Mouse (Mus musculus) embryonic facial prominence, embryonic 13.5 days (tissue): ENCODE data around the gene Sstr3. TPM values are rescaled to one million over a fixed set of nuclear protein-coding genes. Genes with fewer than 3 reads are reported as not detected.
A peak's percentile ranks its signal among the peaks of the same experiment; 100 is the strongest.

Source experiments
- ATAC-seq: fragments of 200-750 bp; cut with Nextera tagmentation; 2 replicates; pipeline ENCODE4 v1.8.0; 2017; ENCODE audit warnings: low read depth; ENCODE audit not compliant: insufficient number of reproducible peaks, insufficient read depth, low FRiP score, low TSS enrichment
- H3K27ac ChIP-seq: fragments of 300-500 bp; sonication (generic); 2 replicates; pipeline ENCODE4 v1.5.1; 2015; ENCODE audit warnings: moderate library complexity, mild to moderate bottlenecking, inconsistent platforms
- H3K27me3 ChIP-seq: fragments of 300-500 bp; sonication (generic); 2 replicates; pipeline ENCODE4 v1.6.1; 2015; ENCODE audit warnings: mild to moderate bottlenecking, inconsistent platforms
- H3K36me3 ChIP-seq: fragments of 300-500 bp; sonication (generic); 2 replicates; pipeline ENCODE4 v1.6.1; 2015; ENCODE audit warnings: mild to moderate bottlenecking, inconsistent platforms
- H3K4me1 ChIP-seq: fragments of 300-500 bp; sonication (generic); 2 replicates; pipeline ENCODE4 v1.6.1; 2015; ENCODE audit warnings: inconsistent platforms
- H3K4me2 ChIP-seq: fragments of 300-500 bp; sonication (generic); 2 replicates; pipeline ENCODE4 v1.6.1; 2015; ENCODE audit warnings: moderate library complexity, mild to moderate bottlenecking, inconsistent platforms
- H3K4me3 ChIP-seq: fragments of 300-500 bp; sonication (generic); 2 replicates; pipeline ENCODE4 v1.5.1; 2015; ENCODE audit warnings: mild to moderate bottlenecking, inconsistent platforms
- H3K9ac ChIP-seq: fragments of 300-500 bp; sonication (generic); 2 replicates; pipeline ENCODE4 v1.6.1; 2015; ENCODE audit warnings: mild to moderate bottlenecking, inconsistent platforms
- H3K9me3 ChIP-seq: fragments of 300-500 bp; sonication (generic); 2 replicates; pipeline ENCODE4 v1.6.1; 2016; ENCODE audit warnings: inconsistent platforms
- WGBS: fragments of 180-500 bp; shearing (Covaris S2); methylation state at CpG from one replicate; pipeline ENCODE4 v1.1.7; 2015; ENCODE audit warnings: mixed read lengths; 5-methylcytosine and 5-hydroxymethylcytosine counted together
- polyA plus RNA-seq: library from polyadenylated mRNA; unstranded; fragments of >200 nt; fragmentation: Nextera tagmentation; extraction: Ambion mirVana; gene quantifications from 2 replicates; pipeline ENCODE4 v1.2.1, GENCODE M21; 2015

The Sstr3 gene
- polyA plus RNA-seq, 1 experiment from 2014 or later: not detected

GRCm38 (mm10) chr15:78541606-78542005, 2.9 kb downstream of the Sstr3 start:
- 50% methylated on average over 3 of the region's 3 CpGs for WGBS
- Histone ChIP-seq H3K4me2 (no peak overlapping the region), H3K27ac (no peak overlapping the region), H3K27me3 (peaks cover 51% of the 10 kb centered on the region), H3K9ac (no peak overlapping the region), H3K4me1 (peaks cover 12% of the 10 kb centered on the region), H3K4me3 (no peak overlapping the region), H3K36me3 (no peaks in the 10 kb centered on the region), H3K9me3 (no peaks in the 10 kb centered on the region)
- no peak for ATAC-seq

DNA sequence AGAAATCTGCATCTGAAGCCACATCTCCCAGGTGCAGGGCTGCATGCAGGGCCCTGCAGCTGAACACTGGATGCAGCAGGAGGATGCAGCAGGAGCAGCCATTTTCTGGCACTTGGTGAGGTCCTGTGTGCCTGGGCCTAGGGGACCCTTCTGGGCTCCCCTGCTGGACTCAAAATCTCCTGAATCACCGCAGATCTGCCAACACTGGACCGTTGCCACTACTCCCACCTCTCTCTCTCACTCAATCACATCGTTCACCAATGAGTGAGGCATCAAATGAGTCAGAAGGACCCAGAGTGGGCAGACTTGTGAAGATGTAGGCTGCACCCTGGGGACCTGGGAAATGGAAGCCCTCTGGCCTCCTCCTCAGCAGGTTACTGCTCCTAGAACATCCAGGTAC, 3.4 kb downstream of the Sstr3 start:
- no peak overlapping the region for H3K4me3 ChIP-seq
- H3K36me3 ChIP-seq: no peaks in the 10 kb centered on the region
- H3K4me1 ChIP-seq: peaks cover 12% of the 10 kb centered on the region
- no peak overlapping the region for H3K9ac ChIP-seq
- H3K9me3 ChIP-seq: no peaks in the 10 kb centered on the region
- no peak for ATAC-seq
- 84% methylated on average over 3 of the region's 3 CpGs for WGBS
- no peak overlapping the region for H3K4me2 ChIP-seq
- H3K27me3 ChIP-seq: peaks cover 51% of the 10 kb centered on the region
- H3K27ac ChIP-seq: no peak overlapping the region

DNA sequence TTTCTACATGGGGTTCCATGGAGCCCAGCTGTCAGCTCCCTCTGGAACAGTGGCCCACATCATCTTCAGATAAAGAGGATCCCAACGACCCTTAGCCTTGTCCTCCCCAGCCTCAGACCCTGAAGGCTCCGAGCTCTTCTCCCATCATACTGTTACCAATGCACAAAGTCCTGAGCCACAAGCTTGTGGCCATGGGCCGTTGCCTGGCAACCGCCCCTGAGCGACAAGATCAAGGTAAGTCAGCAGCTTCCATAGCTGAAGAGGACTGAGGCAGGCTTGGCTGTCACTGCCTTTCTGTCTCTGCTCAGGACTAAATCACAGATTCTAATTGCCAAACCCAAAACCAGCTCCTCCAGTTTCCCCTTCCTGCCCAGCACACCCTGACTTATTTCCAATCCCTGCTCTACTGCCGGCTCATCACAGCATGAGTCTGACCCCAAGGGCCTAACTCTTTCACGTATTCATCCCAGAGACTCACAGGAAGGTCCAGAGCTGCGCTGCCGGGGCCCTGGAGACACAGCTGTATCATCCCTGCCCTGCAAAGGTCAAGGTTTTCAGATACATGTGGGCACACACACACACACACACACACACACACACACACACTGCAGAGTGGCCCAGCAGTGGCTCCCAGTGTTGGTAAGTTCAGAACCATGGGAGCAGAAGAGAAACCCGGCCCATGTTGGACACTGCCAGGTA, 8.6 kb downstream of the Sstr3 start:
- no peaks in the 10 kb centered on the region for H3K9me3 ChIP-seq
- H3K4me3 ChIP-seq: no peak overlapping the region
- H3K27me3 ChIP-seq: peaks cover 16% of the 10 kb centered on the region
- no peak for ATAC-seq
- H3K4me2 ChIP-seq: no peak overlapping the region
- no peak overlapping the region for H3K27ac ChIP-seq
- H3K9ac ChIP-seq: no peak overlapping the region; the same call in 1 of the 2 replicates
- 44% methylated on average over 10 of the region's 10 CpGs for WGBS
- peaks cover 10% of the 10 kb centered on the region for H3K4me1 ChIP-seq
- no peaks in the 10 kb centered on the region for H3K36me3 ChIP-seq

- H3K27me3 ChIP-seq: no peaks in the 10 kb centered on the region; the same call in 1 of the 2 replicates
- ATAC-seq: no peak
- H3K9me3 ChIP-seq: no peaks in the 10 kb centered on the region
- H3K9ac ChIP-seq: peak overlapping the region; percentile 40; the same call in 1 of the 2 replicates
- peaks cover 31% of the 10 kb centered on the region for H3K4me1 ChIP-seq
- no peak overlapping the region for H3K4me3 ChIP-seq
- 74% methylated on average over 10 of the region's 10 CpGs for WGBS
- no peak overlapping the region for H3K4me2 ChIP-seq
- H3K27ac ChIP-seq: no peak overlapping the region
- no peaks in the 10 kb centered on the region for H3K36me3 ChIP-seq
Observed at GRCm38 (mm10) chr15:78533346-78533835, 11.1 kb downstream of the Sstr3 start.

GRCm38 (mm10) chr15:78532566-78533345, 11.7 kb downstream of the Sstr3 start:
- no peak overlapping the region for H3K4me3 ChIP-seq
- no peaks in the 10 kb centered on the region for H3K36me3 ChIP-seq
- WGBS: 70% methylated on average over 10 of the region's 10 CpGs
- H3K27ac ChIP-seq: no peak overlapping the region
- peak overlapping the region; percentile 40; the same call in 1 of the 2 replicates for H3K9ac ChIP-seq
- H3K4me2 ChIP-seq: no peak overlapping the region
- peaks cover 37% of the 10 kb centered on the region for H3K4me1 ChIP-seq
- no peaks in the 10 kb centered on the region for H3K9me3 ChIP-seq
- no peak for ATAC-seq
- H3K27me3 ChIP-seq: no peaks in the 10 kb centered on the region; the same call in 1 of the 2 replicates

GRCm38 (mm10) chr15:78531901-78532469, 12.5 kb downstream of the Sstr3 start:
- Histone ChIP-seq H3K27me3 (no peaks in the 10 kb centered on the region; the same call in 1 of the 2 replicates), H3K4me3 (peak overlapping the region; percentile 25), H3K4me2 (peak overlapping the region; percentile 58), H3K27ac (peak overlapping the region; percentile 86), H3K36me3 (no peaks in the 10 kb centered on the region), H3K9me3 (no peaks in the 10 kb centered on the region), H3K4me1 (peaks cover 42% of the 10 kb centered on the region), H3K9ac (peak overlapping the region; percentile 67)
- under 1% methylated on average over 25 of the region's 25 CpGs for WGBS
- peak; percentile 77 for ATAC-seq

GRCm38 (mm10) chr15:78531451-78531720, 13.1 kb downstream of the Sstr3 start:
- H3K27ac ChIP-seq: peak overlapping the region; percentile 86
- H3K4me1 ChIP-seq: peaks cover 42% of the 10 kb centered on the region
- H3K9ac ChIP-seq: peak overlapping the region; percentile 67
- no peak for ATAC-seq
- H3K36me3 ChIP-seq: no peaks in the 10 kb centered on the region
- 76% methylated on average over 4 of the region's 4 CpGs for WGBS
- H3K9me3 ChIP-seq: no peaks in the 10 kb centered on the region
- H3K27me3 ChIP-seq: no peaks in the 10 kb centered on the region; the same call in 1 of the 2 replicates
- peak overlapping the region; percentile 58; the same call in 1 of the 2 replicates for H3K4me2 ChIP-seq
- peak overlapping the region; percentile 25 for H3K4me3 ChIP-seq

DNA sequence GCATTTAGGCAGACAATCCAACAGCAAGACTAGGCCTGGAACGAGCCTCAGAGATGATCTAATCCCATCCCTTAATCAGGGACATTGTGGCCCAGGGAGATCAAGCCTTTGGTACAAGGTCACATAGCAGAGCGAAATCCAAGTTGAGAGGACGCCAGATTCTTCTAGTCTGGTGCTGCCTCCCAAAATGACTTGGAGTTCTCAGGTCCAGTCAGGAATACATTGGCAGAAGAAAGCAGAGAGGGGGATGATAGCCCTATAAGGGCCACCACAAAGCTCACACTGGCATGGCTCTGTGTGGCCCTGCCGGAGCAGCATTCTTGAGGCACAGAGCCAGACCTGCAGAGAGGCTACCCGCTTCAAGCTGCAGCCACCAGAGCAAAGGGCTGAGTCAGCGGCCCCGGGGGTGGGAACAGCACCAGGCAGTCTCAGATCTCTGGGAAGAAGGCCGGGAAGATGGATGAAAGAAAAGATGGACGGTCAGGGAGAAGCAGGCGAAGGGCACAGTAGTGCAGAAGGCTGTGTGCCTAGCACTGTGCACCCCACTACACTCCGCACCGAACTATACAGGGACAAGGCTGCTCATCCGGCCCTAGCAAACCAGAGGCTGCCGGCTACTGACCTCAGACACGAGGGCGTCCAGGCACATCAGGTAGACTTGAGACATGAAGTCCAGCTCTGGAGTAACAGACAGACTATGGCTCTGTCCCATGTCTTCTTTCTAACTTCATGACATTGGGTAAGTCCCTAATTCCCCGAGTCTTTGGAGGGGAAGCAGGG, 13.6 kb downstream of the Sstr3 start, which contains the start of gene C1qtnf6:
C1qtnf6 (minus strand) TSS at position 746 of the 780 bp plus-strand sequence.
- WGBS: 65% methylated on average over 17 of the region's 17 CpGs
- Histone ChIP-seq H3K36me3 (0 out of 2 replicates have a peak, but pooled peaks cover 2% of the 10 kb centered on the region), H3K9me3 (no peaks in the 10 kb centered on the region), H3K27me3 (no peaks in the 10 kb centered on the region; the same call in 1 of the 2 replicates), H3K27ac (peak within 1 kb of the TSS; percentile 86), H3K9ac (peak within 1 kb of the TSS; percentile 67), H3K4me3 (peak within 1 kb of the TSS; percentile 25), H3K4me1 (peaks cover 42% of the 10 kb centered on the region), H3K4me2 (peak within 1 kb of the TSS; percentile 58)
- no peak for ATAC-seq

- Histone ChIP-seq H3K4me2 (peak overlapping the region; percentile 73), H3K4me3 (0 out of 2 replicates have a peak overlapping the region, but pooled peaks have one; percentile 43), H3K27ac (peak overlapping the region; percentile 83), H3K4me1 (peaks cover 42% of the 10 kb centered on the region), H3K36me3 (peaks cover 6% of the 10 kb centered on the region; the same call in 1 of the 2 replicates), H3K27me3 (no peaks in the 10 kb centered on the region; the same call in 1 of the 2 replicates), H3K9ac (peak overlapping the region; percentile 71), H3K9me3 (no peaks in the 10 kb centered on the region)
- no peak for ATAC-seq
- WGBS: 74% methylated on average over 3 of the region's 3 CpGs
Observed at GRCm38 (mm10) chr15:78530141-78530540, 14.3 kb downstream of the Sstr3 start.

- peak overlapping the region; percentile 71 for H3K9ac ChIP-seq
- ATAC-seq: peak; percentile 63
- peak overlapping the region; percentile 43 for H3K4me3 ChIP-seq
- peak overlapping the region; percentile 73 for H3K4me2 ChIP-seq
- peak overlapping the region; percentile 83 for H3K27ac ChIP-seq
- peaks cover 42% of the 10 kb centered on the region for H3K4me1 ChIP-seq
- WGBS: under 1% methylated on average over 13 of the region's 15 CpGs
- H3K27me3 ChIP-seq: no peaks in the 10 kb centered on the region; the same call in 1 of the 2 replicates
- no peaks in the 10 kb centered on the region for H3K9me3 ChIP-seq
- peaks cover 10% of the 10 kb centered on the region; the same call in 1 of the 2 replicates for H3K36me3 ChIP-seq
Observed at GRCm38 (mm10) chr15:78529428-78529990, 15.0 kb downstream of the Sstr3 start.
